Mouse (Mus musculus) liver (tissue): Measurements from ENCODE around the gene Car15.

ENCODE experiments used
- DNase-seq: peaks from one replicate; pipeline ENCODE4 v3.0.0-alpha.2; 2020; ENCODE audit warnings: mixed read lengths

The Car15 gene

DNA sequence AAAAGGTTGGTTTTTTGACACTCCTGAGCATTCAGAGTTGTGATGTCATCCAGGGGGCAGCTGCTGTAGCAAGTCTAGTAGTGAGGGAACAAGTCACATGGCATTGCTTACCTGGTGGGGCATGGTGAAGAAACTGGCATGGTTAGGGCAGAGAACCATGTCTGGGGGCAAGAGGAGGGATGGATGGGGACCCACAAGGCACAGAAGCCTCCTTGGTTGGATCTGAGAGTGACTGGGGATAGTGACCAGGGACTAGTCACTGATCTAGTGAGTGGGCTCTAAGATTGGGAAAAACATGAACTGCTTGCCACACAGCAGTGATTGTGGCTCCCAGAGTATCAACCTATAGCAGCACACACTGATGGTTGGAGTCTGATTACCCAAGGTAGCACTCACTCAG is 38.6 kb downstream of the Car15 start:
- no peak for DNase-seq

DNA sequence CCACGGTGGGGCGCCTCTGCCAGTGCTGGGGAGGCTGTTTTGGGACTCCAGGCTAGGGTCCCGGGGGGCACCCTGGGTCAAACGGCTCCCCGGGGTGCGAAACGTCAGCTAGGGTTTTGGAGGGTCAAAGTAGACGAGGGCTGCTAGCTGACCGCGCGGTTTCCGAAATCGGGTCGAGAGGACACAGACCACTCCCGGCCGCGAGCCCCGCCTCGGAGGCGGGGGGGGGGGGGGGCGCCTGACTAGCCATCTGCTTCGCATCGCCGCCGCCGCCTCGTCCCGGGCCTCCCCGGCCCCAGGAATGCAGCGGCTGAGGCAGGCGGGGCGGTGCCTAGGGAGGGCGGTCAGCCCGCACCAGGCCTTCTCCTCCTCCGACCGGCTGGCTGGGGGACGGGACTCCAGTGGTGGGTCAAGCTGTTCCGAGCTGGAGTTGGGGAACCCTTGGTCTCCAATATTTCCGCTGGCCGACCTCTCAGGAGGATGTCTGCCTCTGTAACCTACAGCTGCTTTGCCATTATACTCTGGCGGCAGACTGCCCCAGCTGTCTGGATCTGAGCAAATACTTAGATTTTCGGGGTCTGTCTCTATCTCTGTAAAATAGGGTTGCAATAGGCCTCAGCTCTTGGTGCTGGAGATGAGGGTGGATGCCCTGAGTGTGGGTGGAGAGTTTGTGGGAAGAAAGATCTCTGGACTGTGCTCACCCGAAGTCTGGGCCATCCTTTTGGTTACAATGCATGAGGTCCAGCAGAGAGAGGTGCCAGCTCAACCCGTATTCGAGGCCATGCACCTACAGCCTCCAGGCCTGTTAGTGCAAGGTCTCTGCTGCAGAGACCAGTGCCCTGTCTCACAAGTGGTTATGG is 39.6 kb downstream of the Car15 start:
- DNase-seq, result peak; percentile 57

DNA sequence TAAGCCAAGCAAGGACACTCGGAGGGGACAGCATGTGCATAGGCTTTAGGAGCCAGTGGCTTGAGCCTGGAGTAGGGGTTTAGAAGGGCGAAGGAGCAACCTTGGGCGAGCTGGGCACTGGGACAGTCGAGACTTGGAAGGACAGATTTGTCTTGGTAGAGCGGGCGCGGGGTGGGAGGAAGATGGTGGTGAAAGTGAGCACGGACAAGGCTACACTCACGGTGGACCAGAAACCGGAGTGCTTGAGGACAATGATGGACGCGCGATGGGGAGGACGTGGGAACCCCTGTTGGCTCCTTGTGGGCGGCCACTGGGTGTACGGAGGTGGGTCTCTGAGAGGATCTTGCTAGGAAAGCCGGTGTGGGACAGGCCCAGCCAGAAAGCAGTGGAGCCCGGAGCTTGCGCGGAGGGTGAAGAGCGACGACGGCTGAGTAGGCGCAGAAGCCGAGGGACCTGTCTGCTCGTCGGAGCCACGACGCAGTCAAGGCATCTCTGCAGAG is 40.3 kb downstream of the Car15 start:
- no peak for DNase-seq

- peak; percentile 52 for DNase-seq
Observed at GRCm38 (mm10) chr16:17796971-17797811, 41.0 kb downstream of the Car15 start, which contains the start of gene Scarf2. Scarf2 (plus strand) TSS chr16:17797282.

GRCm38 (mm10) chr16:17796519-17796918 is 41.6 kb downstream of the Car15 start:
- no peak for DNase-seq

- no peak for DNase-seq
Observed at GRCm38 (mm10) chr16:17795643-17796042, 42.5 kb downstream of the Car15 start.

DNA sequence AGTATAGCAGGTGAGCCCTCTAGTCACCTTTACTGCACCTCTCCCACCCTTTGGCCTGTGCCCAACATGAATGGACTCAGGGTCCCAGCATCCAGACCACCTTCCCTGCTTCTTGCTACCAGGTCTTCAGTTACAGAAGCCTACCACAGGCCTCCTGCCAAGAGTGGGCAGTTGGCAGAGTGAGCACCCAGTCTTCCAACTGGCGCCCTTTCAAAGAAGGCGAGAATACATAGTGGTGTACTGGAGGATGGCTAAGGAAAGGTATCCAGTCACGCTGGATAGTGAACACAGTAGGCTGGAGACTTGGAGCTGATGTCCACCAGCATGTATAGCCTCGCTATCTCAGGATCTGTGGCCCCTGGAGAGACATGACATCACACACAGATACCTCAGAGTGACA is 44.1 kb downstream of the Car15 start:
- DNase-seq, result no peak

GRCm38 (mm10) chr16:17792728-17793127 is 45.4 kb downstream of the Car15 start:
- no peak for DNase-seq

GRCm38 (mm10) chr16:17785337-17785736 is 52.8 kb downstream of the Car15 start:
- DNase-seq, result no peak
